Mouse (Mus musculus): ENCODE data around the gene Acadsb. TPM values are rescaled to one million over a fixed set of nuclear protein-coding genes. Genes with fewer than 3 reads are reported as not detected.
A peak's percentile ranks its signal among the peaks of the same experiment; 100 is the strongest.
"Not testable (repeated sequence)": the region's sequence is repeated elsewhere in the genome, so short reads cannot be mapped to it uniquely, and the experiment has no call there.

Gene Acadsb
- polyA plus RNA-seq, 1 experiment from 2014 or later: 73.8 TPM

- Histone ChIP-seq H3K4me2 (replicated peaks) (peak overlapping the region; percentile 80), H3K4me1 (peaks cover 20% of the 10 kb centered on the region), H3K4me3 (peak overlapping the region; percentile 94), H3K36me3 (no peaks in the 10 kb centered on the region), H3K9me3 (no peaks in the 10 kb centered on the region), H3K9ac (peak overlapping the region; percentile 89), H3K27me3 (replicated peaks) (no peaks in the 10 kb centered on the region), H3K27ac (no peak overlapping the region)
- WGBS: 29% methylated on average over 10 of the region's 10 CpGs
- ATAC-seq (ENCODE audit: low FRiP score, low read depth): no peak
Observed at GRCm38 (mm10) chr7:131411221-131411940, 980 bp downstream of the Acadsb start.

DNA sequence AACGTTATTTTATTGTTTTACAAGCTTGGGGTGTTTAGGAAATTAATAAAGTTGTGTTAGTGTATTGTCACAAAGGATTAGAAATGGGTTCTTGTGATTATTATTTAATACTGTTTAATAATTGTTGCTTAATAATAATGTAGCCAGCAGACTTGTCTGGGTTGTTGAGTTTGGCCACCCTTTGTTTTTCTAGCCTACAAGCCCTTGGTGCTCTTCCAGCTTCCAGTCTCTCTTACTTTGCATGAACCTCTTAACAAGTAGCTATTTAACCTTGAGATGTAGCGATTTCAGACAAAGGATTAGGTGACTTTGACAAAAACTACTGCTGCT, 1.5 kb downstream of the Acadsb start:
- no peak for ATAC-seq (ENCODE audit: low FRiP score, low read depth)
- WGBS: 46% methylated on average over 2 of the region's 2 CpGs
- Histone ChIP-seq H3K27ac (no peak overlapping the region), H3K4me2 (replicated peaks) (peak overlapping the region; percentile 80; the same call in 1 of the 2 replicates), H3K9ac (no peak overlapping the region), H3K9me3 (no peaks in the 10 kb centered on the region), H3K4me3 (no peak overlapping the region), H3K27me3 (replicated peaks) (no peaks in the 10 kb centered on the region), H3K36me3 (no peaks in the 10 kb centered on the region), H3K4me1 (peaks cover 20% of the 10 kb centered on the region)

- H3K27me3 ChIP-seq (replicated peaks); ATAC-seq (ENCODE audit: low FRiP score, low read depth); H3K9me3 ChIP-seq; H3K4me3 ChIP-seq; H3K27ac ChIP-seq; H3K36me3 ChIP-seq; H3K4me1 ChIP-seq; H3K9ac ChIP-seq; H3K4me2 ChIP-seq (replicated peaks): not testable (repeated sequence)
Observed at GRCm38 (mm10) chr7:131416742-131417141, 6.3 kb downstream of the Acadsb start.

DNA sequence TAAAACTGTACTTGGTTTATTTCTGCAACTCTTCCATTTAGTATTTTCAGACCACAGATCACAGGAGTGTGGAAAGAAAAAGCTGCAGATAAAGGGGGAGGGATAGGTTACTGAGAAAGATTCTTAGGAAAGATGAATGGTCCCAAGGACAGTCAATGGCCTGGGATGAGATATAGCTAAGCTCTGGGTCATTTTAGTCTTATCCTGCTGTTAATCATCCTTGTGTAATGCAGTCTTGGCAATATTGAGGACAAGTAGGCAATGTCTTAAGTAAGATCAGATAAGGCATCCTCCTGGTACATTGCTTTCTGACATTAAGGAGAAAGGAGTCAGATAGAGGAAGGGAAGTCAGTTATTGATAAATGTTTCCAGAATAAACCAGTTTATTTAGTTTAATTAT, 7.2 kb downstream of the Acadsb start:
- H3K4me2 ChIP-seq (replicated peaks): no peak overlapping the region
- no peak overlapping the region for H3K27ac ChIP-seq
- H3K36me3 ChIP-seq: no peaks in the 10 kb centered on the region
- no peak overlapping the region for H3K9ac ChIP-seq
- ATAC-seq (ENCODE audit: low FRiP score, low read depth): no peak
- no peaks in the 10 kb centered on the region for H3K27me3 ChIP-seq (replicated peaks)
- no peaks in the 10 kb centered on the region for H3K4me1 ChIP-seq
- no peak overlapping the region for H3K4me3 ChIP-seq
- no peaks in the 10 kb centered on the region for H3K9me3 ChIP-seq

DNA sequence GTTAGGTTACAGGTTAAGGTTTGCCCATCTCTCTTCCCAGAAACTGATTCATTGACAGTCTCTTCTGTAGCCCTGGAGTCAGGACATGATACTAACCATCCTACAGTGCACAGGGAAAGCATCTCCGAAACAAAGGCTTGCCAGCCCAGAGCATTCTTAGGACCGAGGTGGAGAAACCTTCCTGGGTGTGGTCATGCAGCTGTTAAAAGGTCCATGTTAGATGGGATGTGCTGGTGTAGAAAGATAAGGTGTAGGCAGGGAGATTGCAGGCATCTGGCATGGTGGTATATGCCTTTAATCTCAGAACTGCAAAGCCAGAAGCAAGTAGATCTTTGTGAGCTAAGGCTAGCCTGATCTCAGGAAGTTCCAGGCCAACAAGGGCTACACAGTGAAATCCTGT, 14.5 kb downstream of the Acadsb start:
- Histone ChIP-seq H3K4me2 (replicated peaks) (no peak overlapping the region), H3K4me1 (no peaks in the 10 kb centered on the region), H3K4me3 (no peak overlapping the region), H3K9ac (no peak overlapping the region), H3K27me3 (replicated peaks) (no peaks in the 10 kb centered on the region), H3K36me3 (peaks cover 17% of the 10 kb centered on the region), H3K27ac (no peak overlapping the region), H3K9me3 (no peaks in the 10 kb centered on the region)
- 75% methylated on average over 2 of the region's 2 CpGs for WGBS
- ATAC-seq (ENCODE audit: low FRiP score, low read depth): no peak

DNA sequence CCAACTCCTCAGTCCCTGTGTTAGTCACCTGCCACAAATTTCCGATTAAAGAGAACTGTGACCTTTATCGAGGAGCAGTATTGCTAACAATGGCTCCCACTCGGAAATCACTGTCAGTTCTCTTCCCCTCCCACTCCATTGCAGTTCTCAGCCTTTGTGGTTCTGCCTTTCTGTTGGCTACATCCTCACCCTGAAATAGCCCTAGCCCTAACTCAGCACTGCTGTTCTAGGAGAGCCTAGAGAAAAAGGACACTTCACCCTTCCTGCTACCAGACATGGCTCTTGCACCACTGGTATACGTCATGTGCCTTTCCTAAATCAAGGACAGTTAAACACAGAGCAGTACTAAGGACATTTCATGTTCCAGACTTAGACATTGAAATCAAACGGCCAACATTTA, 16.9 kb downstream of the Acadsb start:
- Histone ChIP-seq H3K27me3 (replicated peaks) (no peaks in the 10 kb centered on the region), H3K4me3 (no peak overlapping the region), H3K9ac (no peak overlapping the region), H3K4me1 (no peaks in the 10 kb centered on the region), H3K9me3 (no peaks in the 10 kb centered on the region), H3K4me2 (replicated peaks) (no peak overlapping the region), H3K36me3 (peaks cover 26% of the 10 kb centered on the region), H3K27ac (no peak overlapping the region)
- 90% methylated on average over 5 of the region's 5 CpGs for WGBS
- no peak for ATAC-seq (ENCODE audit: low FRiP score, low read depth)

DNA sequence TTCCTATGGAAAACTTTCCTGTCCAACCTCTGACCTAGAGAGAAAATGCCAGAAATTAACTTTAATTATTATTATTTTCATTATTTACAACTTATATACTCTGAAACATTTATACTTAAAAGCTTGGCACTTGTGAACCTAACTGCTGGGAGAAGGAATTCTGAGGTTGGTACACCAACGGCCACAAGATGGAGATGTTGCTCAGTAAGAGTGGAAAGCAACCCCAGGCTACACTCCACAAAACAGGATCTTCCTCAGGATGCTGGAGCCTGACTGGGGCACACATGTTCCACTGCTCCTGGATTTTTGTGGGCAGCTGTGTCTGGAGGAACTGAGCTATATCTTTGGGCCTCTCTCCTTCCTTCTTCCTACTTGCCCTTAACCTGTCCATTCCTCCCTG, 21.8 kb downstream of the Acadsb start:
- Histone ChIP-seq H3K27ac (no peak overlapping the region), H3K36me3 (peaks cover 18% of the 10 kb centered on the region), H3K9ac (no peak overlapping the region), H3K9me3 (no peaks in the 10 kb centered on the region), H3K4me2 (replicated peaks) (no peak overlapping the region), H3K27me3 (replicated peaks) (no peaks in the 10 kb centered on the region), H3K4me3 (no peak overlapping the region), H3K4me1 (no peaks in the 10 kb centered on the region)
- 20% methylated on average over 1 of the region's 1 CpGs for WGBS
- ATAC-seq (ENCODE audit: low FRiP score, low read depth): no peak

- Histone ChIP-seq H3K4me1 (no peaks in the 10 kb centered on the region), H3K4me2 (replicated peaks) (no peak overlapping the region), H3K9me3 (no peaks in the 10 kb centered on the region), H3K4me3 (no peak overlapping the region), H3K36me3 (peaks cover 9% of the 10 kb centered on the region), H3K27me3 (replicated peaks) (no peaks in the 10 kb centered on the region), H3K9ac (no peak overlapping the region), H3K27ac (no peak overlapping the region)
- WGBS: 73% methylated on average over 1 of the region's 1 CpGs
- no peak for ATAC-seq (ENCODE audit: low FRiP score, low read depth)
Observed at GRCm38 (mm10) chr7:131434276-131434675, 23.9 kb downstream of the Acadsb start.

GRCm38 (mm10) chr7:131437051-131437450, 26.6 kb downstream of the Acadsb start:
- H3K36me3 ChIP-seq: no peaks in the 10 kb centered on the region
- H3K4me2 ChIP-seq (replicated peaks): no peak overlapping the region
- no peak overlapping the region for H3K27ac ChIP-seq
- WGBS: 59% methylated on average over 3 of the region's 3 CpGs
- H3K4me3 ChIP-seq: no peak overlapping the region
- no peaks in the 10 kb centered on the region for H3K9me3 ChIP-seq
- H3K4me1 ChIP-seq: no peaks in the 10 kb centered on the region
- no peak for ATAC-seq (ENCODE audit: low FRiP score, low read depth)
- no peak overlapping the region for H3K9ac ChIP-seq
- no peaks in the 10 kb centered on the region for H3K27me3 ChIP-seq (replicated peaks)

GRCm38 (mm10) chr7:131456714-131457113, 46.3 kb downstream of the Acadsb start:
- Histone ChIP-seq H3K36me3 (no peaks in the 10 kb centered on the region), H3K27me3 (replicated peaks) (no peaks in the 10 kb centered on the region; the same call in 1 of the 2 replicates), H3K4me2 (replicated peaks) (no peak overlapping the region), H3K4me1 (no peaks in the 10 kb centered on the region), H3K4me3 (no peak overlapping the region), H3K9me3 (no peaks in the 10 kb centered on the region; the same call in 1 of the 2 replicates), H3K9ac (no peak overlapping the region), H3K27ac (no peak overlapping the region)
- no peak for ATAC-seq (ENCODE audit: low FRiP score, low read depth)
- 93% methylated on average over 5 of the region's 5 CpGs for WGBS

DNA sequence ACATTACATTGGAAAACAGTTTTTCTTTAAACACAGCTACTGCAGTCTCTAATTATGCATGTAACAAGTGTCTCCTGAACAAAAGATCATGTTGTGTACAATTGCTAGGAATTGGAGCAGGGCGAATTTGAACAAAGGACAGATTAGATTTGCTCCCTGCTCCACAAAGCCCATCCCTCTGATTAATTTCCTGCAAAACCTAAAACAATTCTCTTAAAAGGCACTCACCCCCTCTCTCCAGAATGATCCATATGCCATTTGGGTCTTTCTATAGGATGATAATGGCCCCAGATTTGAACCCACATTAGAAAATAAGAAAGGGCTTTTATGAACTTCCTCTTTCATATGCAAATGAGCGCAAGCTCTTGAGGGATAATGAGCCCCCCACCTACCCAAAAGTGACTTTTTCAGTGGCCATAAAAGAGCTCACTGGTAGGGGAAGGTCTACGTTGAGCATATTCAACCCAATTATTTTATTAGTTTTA, 54.8 kb downstream of the Acadsb start:
- no peak overlapping the region for H3K9ac ChIP-seq
- H3K27me3 ChIP-seq (replicated peaks): no peaks in the 10 kb centered on the region; the same call in 1 of the 2 replicates
- H3K9me3 ChIP-seq: peaks cover 3% of the 10 kb centered on the region; the same call in 1 of the 2 replicates
- peaks cover 11% of the 10 kb centered on the region for H3K4me1 ChIP-seq
- no peaks in the 10 kb centered on the region for H3K36me3 ChIP-seq
- no peak overlapping the region for H3K4me3 ChIP-seq
- WGBS: 14% methylated on average over 3 of the region's 3 CpGs
- H3K27ac ChIP-seq: no peak overlapping the region
- no peak overlapping the region; the same call in 1 of the 2 replicates for H3K4me2 ChIP-seq (replicated peaks)
- ATAC-seq (ENCODE audit: low FRiP score, low read depth): peak; percentile 80

DNA sequence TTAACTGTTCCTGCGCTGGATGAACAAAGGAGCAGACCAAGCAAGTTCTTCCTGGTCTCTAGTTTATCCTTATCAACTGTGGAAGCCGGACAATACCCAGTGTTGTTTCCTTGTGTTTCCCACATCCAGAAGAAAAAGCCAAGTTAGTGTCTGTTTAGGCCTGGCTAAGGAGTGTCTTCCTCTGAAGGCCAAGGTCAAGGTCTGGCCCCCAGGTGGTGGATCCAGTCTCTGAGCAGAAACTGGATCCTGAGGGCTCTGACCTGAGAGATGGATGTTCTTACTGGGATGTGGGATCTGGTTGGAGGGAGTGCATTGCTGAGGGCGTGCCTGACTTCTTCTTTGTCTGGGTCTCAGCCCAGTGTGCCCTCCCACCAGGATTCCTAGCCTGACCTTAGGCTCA, 55.3 kb downstream of the Acadsb start:
- Histone ChIP-seq H3K36me3 (no peaks in the 10 kb centered on the region), H3K4me2 (replicated peaks) (no peak overlapping the region; the same call in 1 of the 2 replicates), H3K27ac (no peak overlapping the region), H3K9ac (no peak overlapping the region), H3K27me3 (replicated peaks) (no peaks in the 10 kb centered on the region; the same call in 1 of the 2 replicates), H3K9me3 (peaks cover 3% of the 10 kb centered on the region; the same call in 1 of the 2 replicates), H3K4me1 (peaks cover 11% of the 10 kb centered on the region), H3K4me3 (no peak overlapping the region)
- peak; percentile 31; the same call in 1 of the 2 replicates for ATAC-seq (ENCODE audit: low FRiP score, low read depth)
- WGBS: 31% methylated on average over 3 of the region's 3 CpGs

GRCm38 (mm10) chr7:131467312-131467711, 56.9 kb downstream of the Acadsb start:
- H3K4me2 ChIP-seq (replicated peaks): no peak overlapping the region
- H3K9ac ChIP-seq: no peak overlapping the region
- H3K27ac ChIP-seq: no peak overlapping the region
- ATAC-seq (ENCODE audit: low FRiP score, low read depth): no peak
- H3K9me3 ChIP-seq: 0 out of 2 replicates have a peak, but pooled peaks cover 3% of the 10 kb centered on the region
- H3K4me3 ChIP-seq: no peak overlapping the region
- 93% methylated on average over 3 of the region's 3 CpGs for WGBS
- no peaks in the 10 kb centered on the region for H3K36me3 ChIP-seq
- H3K4me1 ChIP-seq: peaks cover 11% of the 10 kb centered on the region
- no peaks in the 10 kb centered on the region; the same call in 1 of the 2 replicates for H3K27me3 ChIP-seq (replicated peaks)
